8 mouse cellular contexts compared by ENCODE assay signal in the genomic region with DNA sequence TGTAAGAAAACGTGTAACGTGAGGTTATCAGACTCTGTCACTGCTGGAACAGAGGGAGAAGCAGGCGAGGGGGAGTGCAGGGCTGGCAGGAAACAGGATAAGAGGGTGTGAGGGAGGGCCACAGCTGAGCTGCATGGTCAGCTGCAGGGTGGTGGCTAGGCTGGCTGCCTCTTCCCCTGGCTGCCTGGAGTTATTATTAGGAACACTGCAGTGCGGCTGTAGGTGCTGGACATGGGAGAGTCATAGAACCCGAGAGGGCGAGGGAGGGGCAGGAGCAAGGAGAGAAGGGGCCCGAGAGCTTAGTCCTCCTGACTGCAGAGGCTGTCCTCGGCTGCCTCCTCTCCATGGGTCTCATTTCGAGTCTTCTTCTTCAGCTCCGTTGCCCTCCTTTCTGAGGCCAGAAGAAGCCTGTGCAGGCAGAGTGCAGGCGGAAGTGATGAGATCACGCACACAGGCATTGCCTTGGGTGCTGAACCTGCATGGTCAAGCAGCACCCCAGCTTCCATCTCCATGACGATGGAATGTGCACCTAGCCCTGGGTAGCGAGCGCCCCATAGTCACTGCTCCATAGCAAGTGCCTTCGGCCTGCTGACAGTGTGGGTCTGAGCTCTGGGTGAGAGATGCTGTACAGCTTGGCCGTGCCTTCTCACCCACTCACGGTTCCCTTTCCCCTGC. TPM values are rescaled to one million over a fixed set of nuclear protein-coding genes. Genes with fewer than 3 reads are reported as not detected.
DNase-seq lines count a peak whose midpoint lies in the region; ATAC-seq and TF ChIP-seq lines count a peak whose summit lies in the region.

No protein-coding gene starts in this region.

- WGBS in spleen, adult 2 months: 56% methylated on average over 18 of the region's 18 CpGs
- 81% methylated on average over 18 of the region's 18 CpGs for WGBS in limb, embryonic 10.5 days
- 73% methylated on average over 18 of the region's 18 CpGs for WGBS in neural tube, embryonic 12.5 days

- H3K27me3 ChIP-seq in spleen, adult 2 months (ENCODE audit: control insufficient read depth, insufficient read depth, low read length): no peaks in the 10 kb centered on the region
- H3K27me3 ChIP-seq in limb, embryonic 10.5 days (ENCODE audit: low read depth, poor library complexity, severe bottlenecking): no peaks in the 10 kb centered on the region
- H3K27me3 ChIP-seq in neural tube, embryonic 12.5 days (replicated peaks): no peaks in the 10 kb centered on the region

- H3K4me3 ChIP-seq in spleen, adult 2 months (ENCODE audit: extremely low read depth, insufficient read depth, insufficient read length): no peak overlapping the region
- no peak overlapping the region; the same call in 1 of the 2 replicates for H3K4me3 ChIP-seq in limb, embryonic 10.5 days
- no peak overlapping the region; the same call in 1 of the 2 replicates for H3K4me3 ChIP-seq in neural tube, embryonic 12.5 days

- H3K4me1 ChIP-seq in spleen, adult 2 months (ENCODE audit: control insufficient read depth, insufficient read depth, insufficient read length): peaks cover 17% of the 10 kb centered on the region; the same call in 1 of the 2 replicates
- H3K4me1 ChIP-seq in limb, embryonic 10.5 days: peaks cover 57% of the 10 kb centered on the region
- peaks cover 52% of the 10 kb centered on the region for H3K4me1 ChIP-seq in neural tube, embryonic 12.5 days

- H3K9ac ChIP-seq in neural tube, embryonic 12.5 days: 0 out of 2 replicates have a peak overlapping the region, but pooled peaks have one; percentile 1

- ATAC-seq in neural tube, embryonic 12.5 days (ENCODE audit: low FRiP score, low read depth): no peak

- peak; percentile 62 to 76 for DNase-seq in adrenal gland, adult (ENCODE audit: inconsistent age in 2 of 2, low spot score in 1 of 2)
- DNase-seq in adrenal gland, adult 8-10 months: no peak
- no peak for DNase-seq in spleen, adult 2 months (ENCODE audit: low read depth in 1 of 2, low spot score in 2 of 2)
- DNase-seq in spleen, adult 18-20 months: no peak
- DNase-seq in heart, postnatal 25 days (ENCODE audit: low spot score): peak; percentile 70
- DNase-seq in limb, embryonic 10.5 days (ENCODE audit: low spot score): no peak
- no peak for DNase-seq in T-cell, adult 2 months (ENCODE audit: low spot score)

- H3K36me3 ChIP-seq in spleen, adult 2 months (ENCODE audit: control insufficient read depth, insufficient read depth, low read length): peaks cover 14% of the 10 kb centered on the region
- H3K36me3 ChIP-seq in limb, embryonic 10.5 days: peaks cover 75% of the 10 kb centered on the region
- peaks cover 28% of the 10 kb centered on the region for H3K36me3 ChIP-seq in neural tube, embryonic 12.5 days

- no peak for TF ChIP-seq POLR2A in spleen, adult 2 months (IDR thresholded peaks at IDR 0.05; ENCODE audit: low read depth, low read length)

- H3K27ac ChIP-seq in spleen, adult 2 months (ENCODE audit: insufficient read depth, low read length): peak overlapping the region; percentile 65
- peak overlapping the region; percentile 64; the same call in 1 of the 2 replicates for H3K27ac ChIP-seq in limb, embryonic 10.5 days
- no peak overlapping the region for H3K27ac ChIP-seq in neural tube, embryonic 12.5 days

- intact Hi-C loops in heart, postnatal 25 days (cut with DNase I): loop anchor here (2.0 to 5.0 kb wide), 2 partner anchors 16 to 124 kb away; no protein-coding TSS in a partner anchor

- TF ChIP-seq CTCF in spleen, adult 2 months (IDR thresholded peaks at IDR 0.05; ENCODE audit: extremely low read depth, insufficient read depth, insufficient read length, insufficient replicate concordance): no peak

- H3K9me3 ChIP-seq in limb, embryonic 10.5 days (replicated peaks): no peaks in the 10 kb centered on the region
- H3K9me3 ChIP-seq in neural tube, embryonic 12.5 days: no peaks in the 10 kb centered on the region

- peak overlapping the region; percentile 41 for H3K4me2 ChIP-seq in neural tube, embryonic 12.5 days (replicated peaks)

RNA-seq across cellular contexts. Expression of a gene that starts 3.3 kb away (rescaled TPM):
- 10 to 100 TPM; 15.2 to 60.0 (median 37.1) TPM for total RNA-seq in adrenal gland, adult 8-10 months (2022)
- polyA plus RNA-seq in spleen, adult 2 months (2012; rRNA removed): 58.0 and 66.8 TPM in 2 replicates
- total RNA-seq in heart, postnatal 25 days (2021): 10 to 100 TPM in 1 of 2 experiments, 1 to 10 TPM in 1; 7.1 to 12.0 TPM
- polyA plus RNA-seq in limb, embryonic 10.5 days (2016; fragmentation: Nextera tagmentation; extraction: Ambion mirVana): 10.9 and 15.5 TPM in 2 replicates
- polyA plus RNA-seq in neural tube, embryonic 12.5 days (2016; fragmentation: Nextera tagmentation; extraction: Ambion mirVana): 21.9 and 22.6 TPM in 2 replicates

RNA-seq across cellular contexts. Expression of a gene that starts 16.7 kb away (rescaled TPM):
- 10 to 100 TPM; 41.6 to 48.8 (median 43.4) TPM for total RNA-seq in adrenal gland, adult 8-10 months (2022)
- 14.0 and 16.2 TPM in 2 replicates for polyA plus RNA-seq in spleen, adult 2 months (2012; rRNA removed)
- 10 to 100 TPM; 19.4 to 20.0 TPM for total RNA-seq in heart, postnatal 25 days (2021)
- polyA plus RNA-seq in limb, embryonic 10.5 days (2016; fragmentation: Nextera tagmentation; extraction: Ambion mirVana): 94.6 and 119 TPM in 2 replicates
- polyA plus RNA-seq in neural tube, embryonic 12.5 days (2016; fragmentation: Nextera tagmentation; extraction: Ambion mirVana): 53.9 and 56.3 TPM in 2 replicates

RNA-seq across cellular contexts. Expression of a gene that starts 17.9 kb away (rescaled TPM):
- 1,000 to 10,000 TPM; 1,769 to 2,176 (median 2,111) TPM for total RNA-seq in adrenal gland, adult 8-10 months (2022)
- polyA plus RNA-seq in spleen, adult 2 months (2012; rRNA removed): 1,160 and 1,333 TPM in 2 replicates
- total RNA-seq in heart, postnatal 25 days (2021): 1,000 to 10,000 TPM; 4,843 to 4,911 TPM
- 2,585 and 3,112 TPM in 2 replicates for polyA plus RNA-seq in limb, embryonic 10.5 days (2016; fragmentation: Nextera tagmentation; extraction: Ambion mirVana)
- polyA plus RNA-seq in neural tube, embryonic 12.5 days (2016; fragmentation: Nextera tagmentation; extraction: Ambion mirVana): 1,605 and 1,721 TPM in 2 replicates

RNA-seq across cellular contexts. Expression of a gene that starts 43.1 kb away (rescaled TPM):
- total RNA-seq in adrenal gland, adult 8-10 months (2022): 10 to 100 TPM; 10.6 to 40.2 (median 26.6) TPM
- 84.6 and 110 TPM in 2 replicates for polyA plus RNA-seq in spleen, adult 2 months (2012; rRNA removed)
- total RNA-seq in heart, postnatal 25 days (2021): 10 to 100 TPM; 21.9 to 26.8 TPM
- polyA plus RNA-seq in limb, embryonic 10.5 days (2016; fragmentation: Nextera tagmentation; extraction: Ambion mirVana): 285 and 288 TPM in 2 replicates
- polyA plus RNA-seq in neural tube, embryonic 12.5 days (2016; fragmentation: Nextera tagmentation; extraction: Ambion mirVana): 131 and 140 TPM in 2 replicates

RNA-seq across cellular contexts. Expression of a gene that starts 43.2 kb away (rescaled TPM):
- total RNA-seq in adrenal gland, adult 8-10 months (2022): 100 to 1,000 TPM; 155 to 179 (median 167) TPM
- polyA plus RNA-seq in spleen, adult 2 months (2012; rRNA removed): 21.2 and 29.4 TPM in 2 replicates
- 100 to 1,000 TPM; 308 to 324 TPM for total RNA-seq in heart, postnatal 25 days (2021)
- 213 and 231 TPM in 2 replicates for polyA plus RNA-seq in limb, embryonic 10.5 days (2016; fragmentation: Nextera tagmentation; extraction: Ambion mirVana)
- polyA plus RNA-seq in neural tube, embryonic 12.5 days (2016; fragmentation: Nextera tagmentation; extraction: Ambion mirVana): 157 and 169 TPM in 2 replicates

Comparison
In these comparisons a context has a peak if more than half of its experiments do, and no peak if none do; other contexts are left out.
1. DNase-seq: peak in adrenal gland, adult (2 of 2) and heart, postnatal 25 days (single experiment); none in adrenal gland, adult 8-10 months (single experiment), spleen, adult 2 months (0 of 2), spleen, adult 18-20 months (0 of 2), limb, embryonic 10.5 days (single experiment) and T-cell, adult 2 months (single experiment).